Mouse (Mus musculus) liver, embryonic 15.5 days (tissue): ENCODE measurements around the gene Inpp4a. TPM values are rescaled to one million over a fixed set of nuclear protein-coding genes. Genes with fewer than 3 reads are reported as not detected.

Experiments
- ATAC-seq: fragments of 200-750 bp; cut with Nextera tagmentation; 2 replicates; pipeline ENCODE4 v1.8.0; 2017; ENCODE audit warnings: moderate number of reproducible peaks, mild to moderate bottlenecking, moderate library complexity; ENCODE audit not compliant: insufficient read depth
- H3K27ac ChIP-seq: fragments of 300-500 bp; sonication (generic); replicated peaks from 2 replicates; pipeline ENCODE4 v1.5.1; 2015; ENCODE audit warnings: mild to moderate bottlenecking, inconsistent platforms
- H3K27me3 ChIP-seq: fragments of 300-500 bp; sonication (generic); 2 replicates; pipeline ENCODE4 v1.6.1; 2015; ENCODE audit warnings: mild to moderate bottlenecking, inconsistent platforms
- H3K36me3 ChIP-seq: fragments of 300-500 bp; sonication (generic); replicated peaks from 2 replicates; pipeline ENCODE4 v1.6.1; 2015; ENCODE audit warnings: moderate library complexity, mild to moderate bottlenecking, inconsistent platforms
- H3K4me1 ChIP-seq: fragments of 300-500 bp; sonication (generic); replicated peaks from 2 replicates; pipeline ENCODE4 v1.6.1; 2015; ENCODE audit warnings: inconsistent platforms
- H3K4me2 ChIP-seq: fragments of 300-500 bp; sonication (generic); 2 replicates; pipeline ENCODE4 v1.6.1; 2015; ENCODE audit warnings: moderate library complexity, mild to moderate bottlenecking, inconsistent platforms
- H3K4me3 ChIP-seq: fragments of 300-500 bp; sonication (generic); replicated peaks from 2 replicates; pipeline ENCODE4 v1.5.1; 2015; ENCODE audit warnings: mild to moderate bottlenecking, inconsistent platforms
- H3K9ac ChIP-seq: fragments of 300-500 bp; sonication (generic); 2 replicates; pipeline ENCODE4 v1.6.1; 2015; ENCODE audit warnings: moderate library complexity, mild to moderate bottlenecking, inconsistent platforms
- H3K9me3 ChIP-seq: fragments of 300-500 bp; sonication (generic); replicated peaks from 2 replicates; pipeline ENCODE4 v1.6.1; 2016; ENCODE audit warnings: inconsistent platforms
- WGBS: fragments of 180-500 bp; shearing (Covaris S2); methylation state at CpG from one replicate; pipeline ENCODE4 v1.1.7; 2015; ENCODE audit warnings: mixed read lengths; ENCODE audit not compliant: insufficient replicate concordance; 5-methylcytosine and 5-hydroxymethylcytosine counted together
- polyA plus RNA-seq: library from polyadenylated mRNA; unstranded; fragments of >200 nt; fragmentation: Nextera tagmentation; extraction: Ambion mirVana; gene quantifications from 2 replicates; pipeline ENCODE4 v1.2.1, GENCODE M21; 2015

Gene Inpp4a
- polyA plus RNA-seq, 1 experiment from 2014 or later, result 4.4 TPM

GRCm38 (mm10) chr1:37358621-37359020 is 59.0 kb downstream of the Inpp4a start:
- Histone ChIP-seq H3K36me3 (no peaks in the 10 kb centered on the region; the same call in 1 of the 2 replicates), H3K27me3 (no peaks in the 10 kb centered on the region), H3K27ac (no peak overlapping the region), H3K4me1 (no peaks in the 10 kb centered on the region), H3K9ac (no peak overlapping the region), H3K4me3 (no peak overlapping the region), H3K4me2 (no peak overlapping the region), H3K9me3 (no peaks in the 10 kb centered on the region)
- ATAC-seq, result no peak
- 64% methylated on average over 8 of the region's 8 CpGs for WGBS

GRCm38 (mm10) chr1:37359395-37360092 is 59.9 kb downstream of the Inpp4a start:
- Histone ChIP-seq H3K9ac (no peak overlapping the region), H3K4me3 (no peak overlapping the region), H3K36me3 (no peaks in the 10 kb centered on the region; the same call in 1 of the 2 replicates), H3K4me2 (no peak overlapping the region), H3K9me3 (no peaks in the 10 kb centered on the region), H3K27me3 (no peaks in the 10 kb centered on the region), H3K27ac (no peak overlapping the region), H3K4me1 (no peaks in the 10 kb centered on the region)
- no peak for ATAC-seq
- 73% methylated on average over 6 of the region's 6 CpGs for WGBS

- H3K27me3 ChIP-seq, result no peaks in the 10 kb centered on the region
- WGBS, result 61% methylated on average over 3 of the region's 3 CpGs
- no peaks in the 10 kb centered on the region for H3K9me3 ChIP-seq
- no peak overlapping the region for H3K4me2 ChIP-seq
- H3K4me1 ChIP-seq, result no peaks in the 10 kb centered on the region
- H3K4me3 ChIP-seq, result no peak overlapping the region
- H3K9ac ChIP-seq, result no peak overlapping the region
- H3K36me3 ChIP-seq, result no peaks in the 10 kb centered on the region; the same call in 1 of the 2 replicates
- H3K27ac ChIP-seq, result no peak overlapping the region
- ATAC-seq, result no peak
Observed at GRCm38 (mm10) chr1:37360781-37361180, 61.1 kb downstream of the Inpp4a start.

GRCm38 (mm10) chr1:37362721-37363120 is 63.1 kb downstream of the Inpp4a start:
- H3K9me3 ChIP-seq, result no peaks in the 10 kb centered on the region
- no peak overlapping the region for H3K4me3 ChIP-seq
- H3K9ac ChIP-seq, result no peak overlapping the region
- H3K4me2 ChIP-seq, result no peak overlapping the region
- no peak for ATAC-seq
- no peak overlapping the region for H3K27ac ChIP-seq
- WGBS, result 77% methylated on average over 10 of the region's 10 CpGs
- no peaks in the 10 kb centered on the region for H3K27me3 ChIP-seq
- H3K4me1 ChIP-seq, result no peaks in the 10 kb centered on the region
- H3K36me3 ChIP-seq, result no peaks in the 10 kb centered on the region; the same call in none of the 2 replicates

GRCm38 (mm10) chr1:37368125-37368524 is 68.5 kb downstream of the Inpp4a start:
- Histone ChIP-seq H3K4me3 (no peak overlapping the region), H3K4me2 (no peak overlapping the region), H3K9me3 (no peaks in the 10 kb centered on the region), H3K27me3 (no peaks in the 10 kb centered on the region), H3K9ac (no peak overlapping the region), H3K27ac (no peak overlapping the region), H3K36me3 (peaks cover 6% of the 10 kb centered on the region), H3K4me1 (no peaks in the 10 kb centered on the region)
- no peak for ATAC-seq
- 76% methylated on average over 10 of the region's 10 CpGs for WGBS

DNA sequence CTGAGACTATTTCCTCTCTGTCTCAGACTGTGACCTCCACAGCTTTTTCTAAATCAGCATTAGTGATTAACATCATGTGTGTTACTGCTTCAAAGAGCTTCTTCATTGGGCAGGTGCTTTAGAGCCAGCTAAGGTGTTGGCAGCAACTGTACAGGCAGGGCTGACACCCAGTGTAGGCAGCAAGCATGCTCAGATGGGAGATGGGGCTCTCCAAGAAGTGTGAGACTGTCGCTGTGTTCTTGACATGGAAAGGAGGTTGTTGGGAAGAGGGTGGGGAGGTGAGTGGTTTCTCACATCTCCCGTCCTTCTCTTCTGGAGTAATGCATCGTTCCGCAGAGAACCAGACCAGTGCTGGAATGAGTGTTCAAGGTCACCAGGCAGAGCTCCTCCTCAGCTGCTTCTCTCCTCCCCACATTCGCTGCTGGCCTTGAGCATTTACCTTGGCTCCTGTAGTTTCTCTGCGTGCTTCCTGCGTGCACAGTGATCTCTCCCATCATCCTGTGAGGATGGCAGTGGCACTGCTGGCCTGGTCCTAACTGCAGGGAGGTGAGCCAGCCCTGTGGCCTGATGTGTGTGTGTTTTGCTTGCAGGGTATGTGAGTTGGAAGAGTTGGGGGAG is 69.2 kb downstream of the Inpp4a start:
- H3K27ac ChIP-seq, result no peak overlapping the region
- no peak overlapping the region for H3K9ac ChIP-seq
- H3K9me3 ChIP-seq, result no peaks in the 10 kb centered on the region
- H3K27me3 ChIP-seq, result no peaks in the 10 kb centered on the region
- ATAC-seq, result no peak
- H3K4me2 ChIP-seq, result no peak overlapping the region
- peaks cover 6% of the 10 kb centered on the region for H3K36me3 ChIP-seq
- no peak overlapping the region for H3K4me3 ChIP-seq
- H3K4me1 ChIP-seq, result no peaks in the 10 kb centered on the region
- 61% methylated on average over 7 of the region's 7 CpGs for WGBS

DNA sequence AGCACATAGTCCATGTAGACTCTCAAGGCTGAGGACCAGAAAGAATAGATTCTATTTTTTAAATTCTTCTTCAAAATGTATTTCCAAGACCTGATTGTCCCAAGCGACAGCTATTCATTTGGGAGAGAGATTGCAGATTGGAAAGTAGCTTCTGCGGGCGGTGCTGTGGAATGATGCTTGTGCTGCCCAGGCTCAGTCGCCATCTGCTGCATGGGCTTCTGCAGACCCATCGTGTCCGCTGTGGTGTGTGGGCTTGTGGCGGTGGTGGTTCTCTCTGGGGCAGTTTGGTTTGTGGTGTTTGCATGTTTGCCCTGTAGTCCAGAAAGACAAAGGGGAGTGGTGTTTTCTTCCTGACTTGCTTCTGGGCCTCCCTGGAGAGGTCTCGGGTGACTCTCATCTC is 76.5 kb downstream of the Inpp4a start:
- Histone ChIP-seq H3K27me3 (no peaks in the 10 kb centered on the region), H3K9ac (no peak overlapping the region), H3K4me2 (no peak overlapping the region), H3K4me1 (no peaks in the 10 kb centered on the region), H3K9me3 (no peaks in the 10 kb centered on the region), H3K36me3 (0 out of 2 replicates have a peak, but pooled peaks cover 3% of the 10 kb centered on the region), H3K4me3 (no peak overlapping the region), H3K27ac (no peak overlapping the region)
- no peak for ATAC-seq
- WGBS, result 72% methylated on average over 8 of the region's 8 CpGs

GRCm38 (mm10) chr1:37376751-37377150 is 77.1 kb downstream of the Inpp4a start:
- Histone ChIP-seq H3K36me3 (0 out of 2 replicates have a peak, but pooled peaks cover 3% of the 10 kb centered on the region), H3K9ac (no peak overlapping the region), H3K27ac (no peak overlapping the region), H3K4me1 (no peaks in the 10 kb centered on the region), H3K4me3 (no peak overlapping the region), H3K27me3 (no peaks in the 10 kb centered on the region), H3K9me3 (no peaks in the 10 kb centered on the region), H3K4me2 (no peak overlapping the region)
- no peak for ATAC-seq
- WGBS, result 45% methylated on average over 2 of the region's 2 CpGs

GRCm38 (mm10) chr1:37378095-37378494 is 78.4 kb downstream of the Inpp4a start:
- WGBS, result 78% methylated on average over 5 of the region's 5 CpGs
- no peaks in the 10 kb centered on the region for H3K27me3 ChIP-seq
- no peak overlapping the region for H3K27ac ChIP-seq
- H3K4me1 ChIP-seq, result no peaks in the 10 kb centered on the region
- H3K9ac ChIP-seq, result no peak overlapping the region
- H3K4me2 ChIP-seq, result no peak overlapping the region
- no peak for ATAC-seq
- no peak overlapping the region for H3K4me3 ChIP-seq
- H3K36me3 ChIP-seq, result 0 out of 2 replicates have a peak, but pooled peaks cover 5% of the 10 kb centered on the region
- no peaks in the 10 kb centered on the region for H3K9me3 ChIP-seq

DNA sequence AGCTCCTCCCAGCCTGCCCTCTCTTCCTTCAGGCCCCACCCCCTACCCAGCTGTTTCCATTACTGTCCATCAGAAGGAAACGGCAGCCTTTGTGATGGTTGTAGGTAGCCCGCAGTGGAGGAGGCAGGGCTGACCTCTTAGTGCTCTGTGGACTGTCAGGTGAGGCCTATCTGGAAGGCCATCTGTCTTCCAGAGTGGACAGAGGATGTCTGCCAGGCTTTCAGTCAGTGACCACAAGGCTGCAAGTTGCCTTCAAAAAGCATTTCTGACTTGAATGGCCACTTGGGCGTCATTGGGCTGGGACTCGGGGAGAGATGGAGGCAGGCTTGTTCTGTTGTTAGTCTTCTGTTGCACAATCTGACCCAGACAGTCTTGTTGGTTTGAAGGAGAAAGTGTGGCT is 79.9 kb downstream of the Inpp4a start:
- Histone ChIP-seq H3K4me3 (no peak overlapping the region), H3K27me3 (no peaks in the 10 kb centered on the region), H3K4me1 (no peaks in the 10 kb centered on the region), H3K9ac (no peak overlapping the region), H3K4me2 (no peak overlapping the region), H3K9me3 (no peaks in the 10 kb centered on the region), H3K36me3 (0 out of 2 replicates have a peak, but pooled peaks cover 6% of the 10 kb centered on the region), H3K27ac (no peak overlapping the region)
- WGBS, result 50% methylated on average over 4 of the region's 4 CpGs
- no peak for ATAC-seq

DNA sequence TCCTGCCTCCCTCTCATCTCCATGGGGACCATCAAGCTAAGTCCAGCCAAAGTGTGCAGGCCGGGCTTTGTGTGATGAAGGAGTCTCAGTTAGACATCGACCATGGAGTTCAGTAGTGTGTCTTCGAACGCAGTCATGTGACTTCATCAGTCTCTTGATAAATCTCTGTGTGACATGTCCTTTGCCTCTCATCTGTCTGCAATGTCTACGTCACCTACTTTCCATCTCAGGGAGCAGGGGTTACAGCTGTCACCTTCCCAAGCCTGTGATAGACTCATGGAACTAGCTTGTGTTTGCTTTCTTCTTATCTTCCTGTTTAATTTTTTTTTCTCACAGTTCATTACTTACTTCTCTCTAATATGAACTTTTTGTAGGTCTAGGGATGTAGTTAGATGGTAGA is 81.2 kb downstream of the Inpp4a start:
- Histone ChIP-seq H3K27me3 (no peaks in the 10 kb centered on the region), H3K9me3 (no peaks in the 10 kb centered on the region), H3K9ac (no peak overlapping the region), H3K4me2 (no peak overlapping the region), H3K36me3 (0 out of 2 replicates have a peak, but pooled peaks cover 6% of the 10 kb centered on the region), H3K4me1 (no peaks in the 10 kb centered on the region), H3K27ac (no peak overlapping the region), H3K4me3 (no peak overlapping the region)
- no peak for ATAC-seq
- WGBS, result 69% methylated on average over 5 of the region's 5 CpGs
